Comparison of ENCODE assay signal across 9 mouse cellular contexts in genomic region chr16:85549971-85550567, GRCm38 (mm10). TPM values are rescaled to one million over a fixed set of nuclear protein-coding genes. Genes with fewer than 3 reads are reported as not detected.
A peak's percentile ranks its signal among the peaks of the same experiment; 100 is the strongest.
DNase-seq lines count a peak whose midpoint lies in the region; ATAC-seq and TF ChIP-seq lines count a peak whose summit lies in the region.
"Had no signal": no experiment of that assay in that cellular context is flagged by ENCODE, and none has a peak within 500 bp of the region (broad histone marks: within the 10 kb centered on the region; RNA-seq: fewer than 3 reads in every experiment).

No protein-coding gene starts in this region.

- peak; percentile 61 for ATAC-seq in forebrain, embryonic 16.5 days
- ATAC-seq in hindbrain, embryonic 16.5 days: peak; percentile 30; the same call in 1 of the 2 replicates
- no peak for ATAC-seq in liver, embryonic 14.5 days (ENCODE audit: insufficient read depth)
- ATAC-seq in neural tube, embryonic 13.5 days (ENCODE audit: low read depth): peak; percentile 50; the same call in 1 of the 2 replicates

- H3K9me3 ChIP-seq in forebrain, embryonic 16.5 days (ENCODE audit: control insufficient read depth, low read length): no peaks in the 10 kb centered on the region
- 0 out of 2 replicates have a peak, but pooled peaks cover 3% of the 10 kb centered on the region for H3K9me3 ChIP-seq in hindbrain, embryonic 16.5 days (ENCODE audit: control insufficient read depth, low read length)
- no peaks in the 10 kb centered on the region for H3K9me3 ChIP-seq in liver, embryonic 14.5 days (ENCODE audit: control insufficient read depth, low read length)
- H3K9me3 ChIP-seq in neural tube, embryonic 13.5 days: no peaks in the 10 kb centered on the region

- H3K36me3 ChIP-seq in forebrain, embryonic 16.5 days (ENCODE audit: control insufficient read depth, insufficient read depth): no peaks in the 10 kb centered on the region
- no peaks in the 10 kb centered on the region for H3K36me3 ChIP-seq in hindbrain, embryonic 16.5 days (ENCODE audit: control insufficient read depth, insufficient read depth, low read length)
- H3K36me3 ChIP-seq in liver, embryonic 14.5 days (replicated peaks; ENCODE audit: control insufficient read depth, insufficient read depth, low read depth): no peaks in the 10 kb centered on the region
- no peaks in the 10 kb centered on the region for H3K36me3 ChIP-seq in neural tube, embryonic 13.5 days

- no peak for TF ChIP-seq EP300 in liver, embryonic 14.5 days (IDR thresholded peaks at IDR 0.05; ENCODE audit: low read depth)

- H3K4me1 ChIP-seq in forebrain, embryonic 16.5 days (replicated peaks; ENCODE audit: control insufficient read depth, insufficient read depth, low read length): peaks cover 9% of the 10 kb centered on the region
- no peaks in the 10 kb centered on the region for H3K4me1 ChIP-seq in hindbrain, embryonic 16.5 days (ENCODE audit: control insufficient read depth, insufficient read depth, low read depth, low read length)
- H3K4me1 ChIP-seq in liver, embryonic 14.5 days (replicated peaks; ENCODE audit: control insufficient read depth in 2 of 2, insufficient read depth in 2 of 2, low read length in 1 of 2): no peaks in the 10 kb centered on the region
- peaks cover 17% of the 10 kb centered on the region for H3K4me1 ChIP-seq in neural tube, embryonic 13.5 days (replicated peaks)

- under 1% methylated on average over 25 of the region's 25 CpGs for WGBS in forebrain, embryonic 16.5 days
- 2% methylated on average over 24 of the region's 25 CpGs for WGBS in hindbrain, embryonic 16.5 days
- WGBS in liver, embryonic 14.5 days (ENCODE audit: insufficient replicate concordance): 3% methylated on average over 23 of the region's 25 CpGs
- under 1% methylated on average over 25 of the region's 25 CpGs for WGBS in neural tube, embryonic 13.5 days

- peak overlapping the region; percentile 49 for H3K9ac ChIP-seq in forebrain, embryonic 16.5 days (replicated peaks; ENCODE audit: low read depth, low read length)
- H3K9ac ChIP-seq in hindbrain, embryonic 16.5 days (ENCODE audit: low read depth, low read length): peak overlapping the region; percentile 24
- H3K9ac ChIP-seq in liver, embryonic 14.5 days (replicated peaks): no peak overlapping the region
- H3K9ac ChIP-seq in neural tube, embryonic 13.5 days: peak overlapping the region; percentile 68

- no peaks in the 10 kb centered on the region; the same call in 1 of the 2 replicates for H3K27me3 ChIP-seq in forebrain, embryonic 16.5 days (replicated peaks; ENCODE audit: control insufficient read depth, insufficient read depth, low read length)
- H3K27me3 ChIP-seq in hindbrain, embryonic 16.5 days (replicated peaks; ENCODE audit: control insufficient read depth, insufficient read depth, low read length): no peaks in the 10 kb centered on the region
- no peaks in the 10 kb centered on the region for H3K27me3 ChIP-seq in liver, embryonic 14.5 days (ENCODE audit: control insufficient read depth, insufficient read depth, low read length)
- H3K27me3 ChIP-seq in neural tube, embryonic 13.5 days: no peaks in the 10 kb centered on the region

- no peak overlapping the region for H3K27ac ChIP-seq in forebrain, embryonic 16.5 days (ENCODE audit: low read length)
- no peak overlapping the region for H3K27ac ChIP-seq in hindbrain, embryonic 16.5 days (ENCODE audit: low read depth, low read length)
- no peak overlapping the region for H3K27ac ChIP-seq in liver, embryonic 14.5 days
- peak overlapping the region; percentile 54 for H3K27ac ChIP-seq in neural tube, embryonic 13.5 days (replicated peaks)

- no peak for TF ChIP-seq CTCF in liver, embryonic 14.5 days (IDR thresholded peaks at IDR 0.05; ENCODE audit: low read depth)

- peak overlapping the region; percentile 38 for H3K4me3 ChIP-seq in forebrain, embryonic 16.5 days (replicated peaks; ENCODE audit: low read length)
- peak overlapping the region; percentile 37 for H3K4me3 ChIP-seq in hindbrain, embryonic 16.5 days (ENCODE audit: low read length)
- H3K4me3 ChIP-seq in liver, embryonic 14.5 days (ENCODE audit: insufficient read depth in 1 of 2, low read depth in 2 of 2, low read length in 2 of 2): peak overlapping the region; percentile 12 to 23; a peak in 3 of 4 replicates
- peak overlapping the region; percentile 37 for H3K4me3 ChIP-seq in neural tube, embryonic 13.5 days
- H3K4me3 ChIP-seq: myocyte had no signal

- peak overlapping the region; percentile 59 for H3K4me2 ChIP-seq in forebrain, embryonic 16.5 days (ENCODE audit: low read length)
- peak overlapping the region; percentile 55 for H3K4me2 ChIP-seq in hindbrain, embryonic 16.5 days (ENCODE audit: low read length)
- H3K4me2 ChIP-seq in liver, embryonic 14.5 days (ENCODE audit: low read depth): peak overlapping the region; percentile 34
- peak overlapping the region; percentile 59 for H3K4me2 ChIP-seq in neural tube, embryonic 13.5 days

- DNase-seq in urinary bladder, postnatal 14 days (ENCODE audit: low spot score): peak; percentile 5
- no peak for DNase-seq in urinary bladder, postnatal 4 days (ENCODE audit: low spot score in 2 of 2)
- no peak for DNase-seq in liver, embryonic 14.5 days (ENCODE audit: low read depth in 3 of 3, low spot score in 3 of 3)
- no peak for DNase-seq in layer of hippocampus, adult 8-10 months (ENCODE audit: low spot score in 2 of 2)
- no peak for DNase-seq in spleen, postnatal 4 days (ENCODE audit: low spot score in 2 of 2)

RNA-seq across cellular contexts. Expression of gene Cyyr1, which starts 3.1 kb away (rescaled TPM):
- 2.5 and 2.6 TPM in 2 replicates for polyA plus RNA-seq in forebrain, embryonic 16.5 days (2015; fragmentation: Nextera tagmentation; extraction: Ambion mirVana)
- polyA plus RNA-seq in hindbrain, embryonic 16.5 days (2015; fragmentation: Nextera tagmentation; extraction: Ambion mirVana): 2.7 and 3.0 TPM in 2 replicates
- 0.18 and 0.32 TPM in 2 replicates for polyA plus RNA-seq in liver, embryonic 14.5 days (2012; rRNA removed)
- 0.23 and 0.42 TPM in 2 replicates for polyA plus RNA-seq in liver, embryonic 14.5 days (2014; fragmentation: Nextera tagmentation; extraction: Ambion mirVana)
- 2.8 and 3.2 TPM in 2 replicates for polyA plus RNA-seq in neural tube, embryonic 13.5 days (2015; fragmentation: Nextera tagmentation; extraction: Ambion mirVana)
- total RNA-seq in layer of hippocampus, adult 8-10 months (2022): 1 to 10 TPM; 4.6 to 5.0 (median 4.9) TPM
